Mouse (Mus musculus) ZHBTc4 (cell line): Measurements from ENCODE around the gene Edem1.
A peak's percentile ranks its signal among the peaks of the same experiment; 100 is the strongest.

ENCODE experiments used
- DNase-seq: peaks from one replicate; pipeline ENCODE4 v3.0.0-alpha.2; 2011; ENCODE audit warnings: low read depth, low spot score

The Edem1 gene

DNA sequence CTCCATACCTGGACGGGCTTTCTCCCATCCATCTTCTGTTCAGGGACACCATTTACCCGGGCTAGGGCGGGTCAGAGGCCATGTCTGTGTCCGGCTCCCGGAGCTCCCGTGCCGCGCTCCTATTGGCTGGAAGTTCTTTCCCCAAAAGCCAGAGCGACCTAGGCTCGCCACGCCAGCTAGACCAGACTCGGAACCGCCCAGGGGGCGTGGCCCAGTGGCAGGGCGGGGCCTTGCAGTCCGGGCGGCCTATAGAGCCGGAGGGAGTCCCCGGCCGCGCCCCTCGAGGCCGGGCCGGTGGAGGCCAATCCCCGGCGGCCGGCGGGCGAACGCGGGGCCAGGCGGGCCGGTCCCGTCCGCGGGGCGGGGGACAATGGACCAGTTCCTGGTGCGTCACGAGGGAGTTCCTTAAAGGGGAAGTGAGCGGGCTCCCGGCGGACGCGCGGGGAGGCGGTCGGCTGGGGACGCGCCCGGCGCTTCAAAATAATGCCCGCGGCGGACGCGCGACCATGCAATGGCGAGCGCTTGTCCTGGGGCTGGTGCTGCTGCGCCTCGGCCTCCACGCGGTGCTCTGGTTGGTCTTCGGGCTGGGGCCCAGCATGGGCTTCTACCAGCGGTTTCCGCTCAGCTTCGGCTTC lies at the start of gene Edem1:
Edem1 (plus strand) TSS at position 408 of the 635 bp plus-strand sequence.
- DNase-seq = peak; percentile 99

DNA sequence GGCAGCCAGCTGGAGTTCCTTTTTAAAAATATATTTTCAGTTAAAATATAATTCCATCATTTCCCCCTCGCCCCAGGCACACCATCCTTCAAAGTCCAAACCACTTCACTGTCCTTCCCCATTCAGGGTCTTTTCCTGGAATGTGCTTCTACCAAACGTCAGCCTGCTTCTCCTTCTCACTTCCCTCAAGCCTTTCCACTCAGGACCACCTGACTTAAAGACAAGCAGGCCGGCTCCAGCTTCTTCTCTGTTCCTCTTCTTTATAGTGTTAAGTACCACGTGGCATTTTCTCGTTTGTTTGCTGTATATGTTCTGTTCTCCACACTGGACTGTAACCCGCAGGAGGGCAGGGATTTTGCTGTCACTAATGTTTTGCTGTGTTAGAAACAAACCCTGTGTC lies 46.6 kb upstream of the Edem1 start:
- DNase-seq = no peak

- DNase-seq = peak; percentile 98
Observed at GRCm38 (mm10) chr6:108782526-108783183, 45.8 kb upstream of the Edem1 start, which contains the start of gene Arl8b. TSS of gene Arl8b (plus strand) at chr6:108783099.

DNA sequence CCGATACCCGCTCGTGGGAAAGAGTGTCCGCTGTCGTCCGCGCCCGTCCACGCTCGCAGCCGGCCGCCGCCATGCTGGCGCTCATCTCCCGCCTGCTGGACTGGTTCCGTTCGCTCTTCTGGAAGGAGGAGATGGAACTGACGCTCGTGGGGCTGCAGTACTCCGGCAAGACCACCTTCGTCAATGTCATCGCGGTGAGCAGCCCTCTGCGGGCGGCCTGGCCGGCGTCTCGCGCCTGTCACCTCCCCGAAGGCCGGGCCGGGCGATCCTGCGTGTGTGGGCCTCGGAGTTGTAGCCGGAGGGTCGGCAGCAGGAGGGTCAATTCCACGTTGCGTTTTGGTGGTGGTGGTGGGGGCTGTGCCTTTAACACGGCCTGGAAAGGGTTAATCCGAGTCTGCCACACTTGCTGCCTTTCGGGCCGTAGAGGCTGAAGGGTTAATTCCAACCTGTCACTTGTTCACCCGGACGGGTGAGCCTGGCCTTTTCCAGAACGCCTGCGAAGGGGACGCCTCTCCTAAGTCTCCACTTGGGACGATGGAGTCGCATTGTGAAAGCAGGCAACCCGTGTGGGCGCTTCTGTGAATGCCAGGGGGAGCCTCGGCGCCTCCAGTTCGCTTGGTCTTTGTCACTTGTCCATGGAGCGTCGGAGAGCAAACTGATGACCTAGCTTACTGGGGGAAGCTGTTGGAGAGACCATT lies 45.1 kb upstream of the Edem1 start:
- DNase-seq = peak; percentile 42

DNA sequence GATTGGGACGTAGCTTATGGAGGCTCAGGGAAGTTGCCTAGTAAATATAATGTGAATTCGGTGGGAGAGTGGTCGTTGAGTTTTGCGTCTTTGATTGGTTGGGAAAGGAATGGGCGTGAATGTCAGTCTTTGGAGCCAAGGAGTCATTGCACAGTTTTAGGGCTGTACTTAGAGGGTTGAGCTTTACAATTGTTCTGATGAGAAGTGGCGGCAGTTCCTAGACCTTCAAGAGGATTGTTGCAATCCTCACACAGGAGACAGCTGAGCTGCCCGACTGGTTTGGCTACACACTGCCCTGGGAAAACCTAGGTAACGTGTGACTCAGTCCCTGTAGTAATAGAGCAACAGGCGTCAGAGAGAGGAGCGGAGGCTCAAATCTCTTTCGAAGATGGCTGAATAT lies 44.4 kb upstream of the Edem1 start:
- peak; percentile 45 for DNase-seq

GRCm38 (mm10) chr6:108784796-108785195 lies 43.6 kb upstream of the Edem1 start:
- peak; percentile 58 for DNase-seq

DNA sequence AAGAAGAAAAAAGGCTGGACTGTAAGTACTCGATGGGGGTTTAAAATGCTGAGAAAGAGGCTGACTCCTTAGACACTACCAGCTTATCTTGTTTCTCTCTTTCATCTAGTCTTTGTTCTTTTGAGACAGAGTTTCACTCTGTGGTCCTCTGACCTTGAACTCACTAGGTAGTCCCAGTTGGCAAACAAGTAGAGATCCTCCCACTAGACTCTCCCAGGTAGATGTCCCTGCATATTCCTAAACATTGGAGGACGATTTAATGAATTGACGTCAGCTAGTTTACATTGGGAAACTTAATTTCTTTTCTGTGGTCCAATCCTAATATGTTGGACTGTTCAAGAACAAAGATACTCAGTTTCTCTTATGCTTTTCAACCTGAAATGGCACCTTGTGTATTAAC lies 42.9 kb upstream of the Edem1 start:
- peak; percentile 13 for DNase-seq

DNA sequence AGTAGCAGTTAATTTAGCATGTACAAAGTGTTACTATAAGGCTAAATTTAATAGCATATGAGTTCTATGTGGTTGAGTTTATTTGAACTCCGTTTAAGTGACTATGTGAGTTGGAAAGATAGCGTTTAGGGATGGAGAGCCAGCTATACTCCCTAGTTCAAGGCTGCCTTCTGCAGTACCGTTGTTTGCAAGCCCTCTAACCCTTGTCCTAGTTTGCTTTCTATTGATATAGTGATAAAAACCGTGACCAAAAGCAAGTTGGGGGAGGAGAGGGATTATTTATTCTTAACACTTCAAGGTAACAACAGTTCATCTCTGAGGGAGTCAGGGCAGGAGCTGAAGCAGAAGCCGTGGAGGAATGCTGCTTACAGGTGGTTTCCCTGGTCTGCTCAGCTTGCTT lies 36.9 kb upstream of the Edem1 start:
- no peak for DNase-seq

GRCm38 (mm10) chr6:108795912-108796311 lies 32.5 kb upstream of the Edem1 start:
- no peak for DNase-seq

DNA sequence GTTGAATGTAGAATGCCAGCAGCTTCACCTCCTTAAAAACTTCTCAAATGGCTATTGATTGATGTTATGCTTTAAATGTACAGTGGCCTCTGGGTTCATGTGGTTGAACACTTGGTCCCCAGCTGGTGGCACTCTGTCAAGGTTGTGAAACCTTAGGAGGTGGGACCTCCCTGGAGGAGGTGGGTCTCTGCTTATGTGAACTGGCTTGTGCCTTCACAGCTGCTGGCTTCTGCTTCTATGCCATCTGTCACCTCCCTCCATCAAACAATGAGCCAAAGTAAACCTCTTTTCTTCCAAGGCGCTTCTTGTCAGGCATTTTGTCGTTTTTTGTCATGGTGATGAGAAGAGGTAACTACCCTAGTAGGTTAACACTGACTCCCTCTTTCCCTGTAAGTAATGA lies 31.7 kb upstream of the Edem1 start:
- DNase-seq = peak; percentile 75

DNA sequence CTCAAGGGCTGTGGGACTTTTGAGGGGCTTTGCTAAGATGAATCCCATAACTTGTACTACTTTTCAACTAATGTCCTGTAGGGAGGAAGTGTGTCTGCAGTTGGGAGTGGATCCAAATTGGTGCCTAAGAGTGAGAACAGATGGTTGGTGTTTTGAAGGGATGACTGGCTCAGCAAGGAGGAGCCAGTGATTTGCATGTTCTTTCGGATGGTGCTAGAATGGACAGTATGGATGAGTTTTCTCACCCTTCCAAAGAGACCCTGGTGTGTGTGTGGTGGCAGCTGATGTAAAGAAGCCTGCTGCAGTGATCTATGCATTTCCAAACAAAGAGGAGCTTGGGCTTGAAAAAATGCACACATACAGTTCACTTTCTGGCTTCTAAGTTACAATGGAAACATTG lies 23.2 kb upstream of the Edem1 start:
- no peak for DNase-seq

DNA sequence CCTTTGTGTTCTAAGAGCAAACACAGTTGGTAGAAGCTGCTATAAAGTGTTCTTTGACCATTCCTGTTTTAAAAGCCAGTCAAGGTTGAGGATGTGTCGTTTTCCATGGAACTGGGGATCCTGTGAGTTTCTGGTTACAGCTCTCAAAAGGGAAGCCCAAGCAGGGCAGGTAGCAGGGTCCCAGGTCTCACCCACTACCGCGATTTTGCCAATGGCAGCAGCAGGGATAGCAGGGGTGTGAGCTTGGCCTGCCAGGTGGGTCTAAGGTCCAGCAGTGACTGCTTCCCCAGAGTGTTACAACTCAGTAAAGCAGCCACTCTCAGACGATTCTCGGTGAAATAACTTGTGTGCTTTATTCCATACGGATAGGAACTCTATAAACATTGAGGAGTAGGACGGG lies 22.6 kb upstream of the Edem1 start:
- DNase-seq = no peak

GRCm38 (mm10) chr6:108807446-108807845 lies 21.0 kb upstream of the Edem1 start:
- DNase-seq = peak; percentile 57

DNA sequence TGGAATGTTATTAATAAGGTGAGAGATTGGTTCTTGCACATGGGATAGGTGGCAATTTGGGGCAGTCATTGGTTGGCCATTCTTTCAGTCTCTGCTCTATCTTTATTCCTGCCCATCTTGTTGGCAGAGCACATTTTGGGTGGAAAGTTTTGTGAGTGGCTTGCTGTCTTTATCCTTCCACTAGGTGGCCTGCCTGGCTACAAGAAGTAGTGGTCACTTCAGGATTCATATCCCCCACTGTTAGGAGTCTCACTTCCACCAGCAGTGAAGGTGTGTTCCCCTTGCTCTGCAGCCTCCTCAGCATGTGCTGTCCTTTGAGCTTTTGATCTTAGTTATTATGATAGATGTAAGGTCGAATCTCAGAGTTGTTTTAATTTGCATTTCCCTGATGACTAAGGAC lies 19.7 kb upstream of the Edem1 start:
- DNase-seq = no peak

- no peak for DNase-seq
Observed at GRCm38 (mm10) chr6:108810237-108810636, 18.2 kb upstream of the Edem1 start.

DNA sequence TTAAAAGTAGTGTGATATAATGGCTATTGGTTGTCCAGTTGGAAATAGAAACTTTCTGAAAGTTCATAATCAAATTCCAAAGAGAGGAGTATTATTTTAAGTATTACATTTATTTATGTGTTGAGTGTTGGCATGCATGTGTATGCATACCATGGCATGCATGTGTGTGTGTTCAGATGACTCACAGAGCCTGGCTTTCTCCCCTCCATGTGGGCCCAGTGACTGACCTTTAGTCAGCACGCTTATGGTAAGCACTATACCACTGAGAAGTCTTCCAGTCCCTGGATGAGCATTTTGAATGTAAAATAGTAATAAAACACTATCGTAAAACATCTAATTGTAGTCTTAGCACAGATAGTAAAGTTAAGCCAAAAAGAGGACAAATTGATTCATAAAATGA lies 16.3 kb upstream of the Edem1 start:
- DNase-seq = no peak

DNA sequence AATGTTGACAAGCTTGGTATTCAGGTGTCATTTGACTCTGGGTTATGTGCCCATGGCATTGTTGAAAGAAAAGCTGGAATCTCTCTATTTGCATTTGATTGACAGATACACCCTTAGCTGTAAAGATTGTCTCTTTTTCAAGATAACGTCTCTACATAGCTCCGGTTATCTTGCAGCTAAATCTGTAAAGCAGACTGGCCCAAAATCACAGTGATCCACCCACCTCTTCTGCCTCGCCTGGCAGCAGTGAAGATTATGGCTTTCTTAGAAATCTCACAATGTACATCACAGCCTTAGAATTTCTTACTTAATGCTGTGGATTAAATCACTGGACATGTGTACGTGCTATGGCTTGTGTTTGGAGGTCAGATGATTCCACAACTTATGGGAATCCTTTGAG lies 10.9 kb upstream of the Edem1 start:
- DNase-seq = no peak

- no peak for DNase-seq
Observed at GRCm38 (mm10) chr6:108824816-108825545, 3.5 kb upstream of the Edem1 start.

- no peak for DNase-seq
Observed at GRCm38 (mm10) chr6:108826070-108826469, 2.4 kb upstream of the Edem1 start.

DNA sequence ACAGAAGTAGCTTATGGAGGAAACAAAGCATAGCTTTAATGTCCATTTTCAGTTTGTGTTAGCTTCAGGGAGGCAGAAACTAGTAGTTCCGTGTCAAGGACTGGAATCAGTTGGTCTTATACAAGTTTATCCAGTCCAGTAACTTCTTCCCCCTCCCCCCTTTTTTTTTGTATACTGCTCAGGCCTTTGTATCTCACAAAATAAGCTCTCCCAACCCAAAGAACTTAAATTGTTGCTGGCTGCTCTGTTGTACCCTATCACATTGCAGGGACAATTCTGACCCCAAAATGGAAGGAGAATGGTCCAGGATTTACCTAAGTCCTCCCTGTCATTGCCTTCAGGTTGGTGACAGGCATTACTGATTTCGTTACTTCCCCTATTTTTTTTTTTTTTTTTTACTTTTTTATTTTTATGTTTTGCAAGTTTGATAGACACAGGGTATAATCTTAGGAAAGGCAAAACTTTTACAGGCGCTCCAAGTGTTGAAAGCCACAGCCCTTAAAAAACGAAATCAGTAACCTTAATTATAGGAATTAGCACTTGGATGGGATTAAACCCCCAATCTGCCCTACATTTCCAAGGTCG lies 1.0 kb upstream of the Edem1 start:
- no peak for DNase-seq

DNA sequence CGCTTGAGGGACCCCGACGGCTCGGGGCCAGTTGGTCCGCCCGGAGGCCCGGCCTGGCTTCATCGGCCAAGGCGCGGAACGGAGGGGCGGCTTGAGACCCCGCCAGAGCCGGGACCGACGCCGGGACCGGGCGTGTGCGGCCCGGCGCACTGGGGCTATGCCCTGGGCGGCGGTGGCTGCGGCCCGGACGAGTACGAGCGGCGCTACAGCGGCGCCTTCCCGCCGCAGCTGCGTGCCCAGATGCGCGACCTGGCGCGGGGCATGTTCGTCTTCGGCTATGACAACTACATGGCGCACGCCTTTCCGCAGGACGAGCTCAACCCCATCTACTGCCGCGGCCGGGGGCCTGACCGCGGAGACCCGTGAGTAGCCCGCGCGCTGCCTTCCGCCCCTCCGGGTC lies 431 bp downstream of the Edem1 start:
- DNase-seq = peak; percentile 68
